Mouse (Mus musculus) left cerebral cortex, adult 8-10 months (tissue): Measurements from ENCODE around the gene Ero1l. TPM values are rescaled to one million over a fixed set of nuclear protein-coding genes. Genes with fewer than 3 reads are reported as not detected.

ENCODE experiments used
- DNase-seq, 2 experiments: peaks; one replicate each; pipeline ENCODE4 v3.0.0; 2022; ENCODE audit warnings: low spot score in 2 of 2
- total RNA-seq, 4 experiments: library from RNA; stranded (reverse); gene quantifications; 2 replicates each; pipeline ENCODE4 v1.2.4; 2022

Gene Ero1l
- total RNA-seq, 4 experiments from 2014 or later = 36.7 to 51.6 (median 40.7) TPM

DNA sequence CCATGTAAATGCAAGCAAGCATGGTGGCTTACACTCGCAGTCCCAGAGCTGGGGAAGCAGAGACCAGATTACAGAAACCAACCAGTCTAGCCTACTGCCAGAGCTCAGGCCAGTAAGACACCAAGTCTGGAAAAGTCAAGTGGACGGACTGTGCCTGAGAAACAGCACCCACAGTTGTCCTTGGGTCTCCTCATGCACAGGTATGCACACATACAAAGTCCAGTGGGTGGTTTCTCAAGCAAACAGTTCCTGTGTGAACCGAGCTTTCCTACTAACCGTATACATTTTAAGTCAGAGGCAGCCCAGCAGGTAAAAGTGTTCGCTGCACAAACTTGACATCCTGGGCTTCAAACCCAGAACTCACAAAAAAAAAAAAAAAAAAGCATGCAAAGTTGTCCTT is 12.7 kb downstream of the Ero1l start:
- DNase-seq = no peak

DNA sequence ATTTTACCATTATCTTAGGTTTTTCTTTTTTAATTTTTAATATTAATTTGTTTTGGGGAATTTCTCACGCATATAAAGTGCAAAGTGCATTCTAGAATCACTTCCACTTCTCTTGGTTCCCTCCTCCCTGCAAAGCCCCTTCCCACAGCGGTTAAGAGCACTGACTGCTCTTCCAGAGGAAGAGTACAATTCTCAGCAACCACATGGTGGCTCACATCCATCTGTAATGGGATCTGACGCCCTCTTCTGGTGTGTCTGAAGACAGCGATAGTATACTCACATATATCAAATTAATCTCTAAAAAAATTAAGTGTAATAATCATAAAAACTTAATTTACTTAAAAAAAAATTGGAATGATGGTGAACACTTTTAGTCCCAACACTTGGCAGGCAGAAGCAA is 14.2 kb downstream of the Ero1l start:
- DNase-seq = no peak

DNA sequence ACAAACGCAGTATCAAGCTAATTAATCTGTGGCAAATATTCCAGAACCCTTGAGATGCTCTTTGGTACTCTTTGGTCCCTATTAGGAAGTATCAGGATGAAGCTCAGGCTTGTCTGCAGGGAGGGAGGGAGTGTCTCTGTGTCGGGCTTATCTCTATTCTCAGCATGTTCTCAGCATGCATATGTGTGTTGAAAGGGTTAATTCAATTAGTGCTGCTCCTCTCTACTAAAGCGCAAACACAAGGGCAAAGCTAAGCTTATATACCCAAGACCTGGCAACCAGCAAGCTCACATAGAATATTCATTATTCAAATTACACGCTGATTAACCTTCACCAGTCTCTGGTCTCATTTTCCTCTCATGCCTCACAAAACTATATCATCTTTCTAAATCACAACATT is 14.6 kb downstream of the Ero1l start:
- DNase-seq = no peak

- DNase-seq = no peak
Measured at GRCm38 (mm10) chr14:45291608-45292007, 27.0 kb downstream of the Ero1l start.

DNA sequence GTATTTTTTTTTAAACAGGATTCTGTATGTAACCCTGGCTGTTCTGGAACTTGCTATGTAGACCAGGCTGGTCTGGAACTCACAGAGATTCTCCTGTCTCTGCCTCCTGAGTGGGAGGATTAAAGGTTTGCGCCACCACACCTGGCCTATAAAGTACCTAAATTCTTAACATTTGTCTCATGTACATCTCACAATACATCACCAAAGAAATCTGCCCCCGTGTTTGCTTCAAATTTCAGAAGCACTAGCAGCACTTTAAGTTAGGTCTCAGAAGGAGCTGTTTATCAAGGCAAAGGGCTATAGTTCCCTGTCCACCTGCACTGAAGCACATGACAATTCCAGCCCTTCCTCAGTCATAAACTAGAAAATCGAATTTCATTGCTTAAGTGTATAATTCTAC is 36.5 kb downstream of the Ero1l start:
- DNase-seq = no peak

GRCm38 (mm10) chr14:45275816-45276215 is 42.8 kb downstream of the Ero1l start:
- DNase-seq = no peak

DNA sequence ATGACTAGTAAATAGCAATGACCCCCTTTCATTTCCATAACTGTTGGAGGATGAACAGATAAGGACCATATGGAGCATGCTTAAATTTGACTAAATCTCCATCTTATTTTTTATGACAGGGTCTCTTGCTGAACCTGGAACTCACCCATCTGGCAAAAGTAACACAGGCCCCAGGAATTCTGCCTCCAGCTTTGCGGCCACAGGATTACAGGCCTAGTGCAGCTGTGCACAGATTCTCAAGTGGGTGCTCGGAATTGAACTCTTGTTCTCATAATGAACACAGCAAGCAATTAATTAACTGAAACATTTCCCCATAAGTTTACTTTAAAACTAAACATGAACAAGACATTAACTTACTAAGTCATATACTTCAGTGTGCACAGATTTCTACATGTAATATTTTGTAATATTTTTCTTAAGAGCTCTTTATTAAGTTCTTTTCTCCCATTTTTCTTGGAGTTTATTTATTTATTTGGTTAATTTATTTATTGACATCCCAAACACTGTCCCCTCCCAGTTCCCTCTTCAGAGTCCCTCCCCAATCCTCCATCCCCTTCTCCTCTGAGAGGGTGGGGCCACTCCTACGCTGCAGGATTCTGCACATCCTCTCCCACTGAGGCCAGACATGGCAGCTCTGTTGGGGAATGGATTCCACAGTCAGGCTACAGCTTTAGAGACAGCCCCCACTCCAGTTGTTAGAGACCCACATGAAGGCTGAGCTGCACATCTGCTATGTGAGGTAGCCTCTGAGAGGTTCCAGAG is 54.6 kb downstream of the Ero1l start:
- DNase-seq = no peak

DNA sequence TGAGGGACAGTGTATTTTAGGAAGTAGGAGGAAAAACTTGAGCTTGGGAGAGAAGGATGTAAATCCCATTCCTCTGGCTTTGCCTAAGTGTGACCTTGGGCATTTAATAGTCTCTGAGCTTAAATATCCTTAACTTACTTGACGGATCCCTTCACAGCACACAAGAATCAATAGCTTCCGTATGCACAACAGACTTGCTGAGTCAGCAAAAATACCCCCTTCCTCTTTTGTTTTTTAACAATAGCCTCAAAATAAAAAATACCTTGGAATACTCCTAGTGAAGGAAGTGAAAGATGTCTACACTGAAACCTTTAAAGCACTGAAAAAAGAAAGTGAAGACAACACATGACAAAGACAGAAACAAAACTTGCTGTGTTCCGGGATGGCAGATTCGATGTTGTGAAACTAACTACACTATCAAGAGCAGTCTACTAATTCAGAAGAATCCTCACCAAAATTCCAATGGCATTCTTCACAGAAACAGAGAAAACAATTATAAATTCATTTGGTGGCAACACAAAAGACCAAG is 67.0 kb downstream of the Ero1l start:
- no peak for DNase-seq

DNA sequence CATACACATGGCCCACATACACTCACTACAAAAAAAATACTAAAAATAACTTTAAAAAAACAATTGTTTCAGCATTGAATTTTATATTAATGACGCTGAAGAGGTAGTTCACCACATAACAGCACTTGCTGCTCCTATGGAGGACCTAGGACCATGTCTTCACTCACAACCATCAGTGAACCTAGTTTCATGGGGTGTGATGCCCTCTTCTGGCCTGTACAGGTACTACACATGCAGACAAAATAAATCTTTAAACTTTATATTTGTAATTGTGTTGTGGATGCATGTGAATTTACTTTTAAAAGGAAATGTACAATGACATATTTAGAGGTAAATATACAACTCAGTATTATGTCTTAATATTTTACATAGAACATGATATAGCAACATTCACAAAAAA is 77.0 kb downstream of the Ero1l start:
- DNase-seq = no peak

- no peak for DNase-seq
Measured at GRCm38 (mm10) chr14:45239042-45239441, 79.5 kb downstream of the Ero1l start.

Other genes starting within 250 kb of the Ero1l start
- gene Gpr137c, start 99.1 kb downstream of the Ero1l start, total RNA-seq = 10 to 100 TPM; 30.6 to 37.4 (median 33.5) TPM
- gene Txndc16, start 98.4 kb downstream of the Ero1l start, total RNA-seq = 10 to 100 TPM; 72.4 to 76.6 (median 74.8) TPM
- gene Psmc6, start 11.0 kb upstream of the Ero1l start, total RNA-seq = 100 to 1,000 TPM in 2 of 4 experiments, 10 to 100 TPM in 2; 94.9 to 116 (median 98.8) TPM
- gene Styx, start 32.3 kb upstream of the Ero1l start, total RNA-seq = 10 to 100 TPM; 13.7 to 20.5 (median 18.9) TPM
- gene Gnpnat1, start 86.1 kb upstream of the Ero1l start, total RNA-seq = 10 to 100 TPM; 16.5 to 19.2 (median 18.6) TPM
- 100 to 1,000 TPM in 2 of 4 experiments, 10 to 100 TPM in 2; 88.5 to 113 (median 101) TPM for gene Fermt2, start 211.3 kb upstream of the Ero1l start, total RNA-seq